Mouse (Mus musculus): Measurements from ENCODE around the gene Tmod4. TPM values are rescaled to one million over a fixed set of nuclear protein-coding genes. Genes with fewer than 3 reads are reported as not detected.
A peak's percentile ranks its signal among the peaks of the same experiment; 100 is the strongest.
"Not testable (repeated sequence)": the region's sequence is repeated elsewhere in the genome, so short reads cannot be mapped to it uniquely, and the experiment has no call there.

The Tmod4 gene
- polyA plus RNA-seq, 1 experiment from 2014 or later, result 2.9 TPM

- Histone ChIP-seq H3K4me1 (ENCODE audit: insufficient read depth, low read depth, low read length) (peaks cover 8% of the 10 kb centered on the region; the same call in 1 of the 2 replicates), H3K27me3 (replicated peaks; ENCODE audit: insufficient read depth, low read length) (no peaks in the 10 kb centered on the region), H3K36me3 (ENCODE audit: insufficient read depth, low read length) (0 out of 2 replicates have a peak, but pooled peaks cover 6% of the 10 kb centered on the region), H3K4me3 (ENCODE audit: low read depth, low read length) (no peak overlapping the region), H3K9ac (replicated peaks; ENCODE audit: low read depth) (no peak overlapping the region), H3K4me2 (replicated peaks; ENCODE audit: low read depth, low read length) (no peak overlapping the region), H3K27ac (ENCODE audit: low read length) (no peak overlapping the region), H3K9me3 (ENCODE audit: low read length) (no peaks in the 10 kb centered on the region)
- no peak for ATAC-seq
- WGBS, result 50% methylated on average over 6 of the region's 6 CpGs
- DNase-seq (ENCODE audit: low spot score), result no peak
- TF ChIP-seq CTCF (IDR thresholded peaks at IDR 0.05), result no peak
- TF ChIP-seq EP300 (IDR thresholded peaks at IDR 0.05), result no peak
Measured at GRCm38 (mm10) chr3:95129226-95129651, 5.0 kb downstream of the Tmod4 start.

GRCm38 (mm10) chr3:95130081-95130480, 5.8 kb downstream of the Tmod4 start:
- H3K4me1 ChIP-seq (ENCODE audit: insufficient read depth, low read depth, low read length), result peaks cover 6% of the 10 kb centered on the region; the same call in 1 of the 2 replicates
- 0 out of 2 replicates have a peak, but pooled peaks cover 6% of the 10 kb centered on the region for H3K36me3 ChIP-seq (ENCODE audit: insufficient read depth, low read length)
- no peak overlapping the region for H3K27ac ChIP-seq (ENCODE audit: low read length)
- no peaks in the 10 kb centered on the region for H3K27me3 ChIP-seq (replicated peaks; ENCODE audit: insufficient read depth, low read length)
- no peak overlapping the region for H3K4me2 ChIP-seq (replicated peaks; ENCODE audit: low read depth, low read length)
- ATAC-seq (no peak), DNase-seq (ENCODE audit: low spot score) (no peak)
- WGBS, result 64% methylated on average over 5 of the region's 5 CpGs
- no peaks in the 10 kb centered on the region for H3K9me3 ChIP-seq (ENCODE audit: low read length)
- H3K4me3 ChIP-seq (ENCODE audit: low read depth, low read length), result no peak overlapping the region
- no peak for TF ChIP-seq EP300 (IDR thresholded peaks at IDR 0.05)
- TF ChIP-seq CTCF (IDR thresholded peaks at IDR 0.05), result no peak
- H3K9ac ChIP-seq (replicated peaks; ENCODE audit: low read depth), result no peak overlapping the region

GRCm38 (mm10) chr3:95132389-95132788, 8.1 kb downstream of the Tmod4 start:
- not testable (repeated sequence) for H3K4me1 ChIP-seq (ENCODE audit: insufficient read depth, low read depth, low read length); H3K4me2 ChIP-seq (replicated peaks; ENCODE audit: low read depth, low read length); H3K9ac ChIP-seq (replicated peaks; ENCODE audit: low read depth); H3K27ac ChIP-seq (ENCODE audit: low read length); ATAC-seq; DNase-seq (ENCODE audit: low spot score); H3K9me3 ChIP-seq (ENCODE audit: low read length); H3K27me3 ChIP-seq (replicated peaks; ENCODE audit: insufficient read depth, low read length); H3K4me3 ChIP-seq (ENCODE audit: low read depth, low read length); H3K36me3 ChIP-seq (ENCODE audit: insufficient read depth, low read length)
- 83% methylated on average over 2 of the region's 2 CpGs for WGBS
- TF ChIP-seq EP300 (IDR thresholded peaks at IDR 0.05), result 0 out of 2 replicates have a peak, but pooled peaks have one; percentile 10
- peak; percentile 38; the same call in 1 of the 2 replicates for TF ChIP-seq CTCF (IDR thresholded peaks at IDR 0.05)

GRCm38 (mm10) chr3:95133176-95133575, 8.9 kb downstream of the Tmod4 start:
- Histone ChIP-seq H3K9ac (replicated peaks; ENCODE audit: low read depth) (peak overlapping the region; percentile 71), H3K9me3 (ENCODE audit: low read length) (no peaks in the 10 kb centered on the region), H3K4me2 (replicated peaks; ENCODE audit: low read depth, low read length) (peak overlapping the region; percentile 85), H3K4me3 (ENCODE audit: low read depth, low read length) (peak overlapping the region; percentile 60), H3K27ac (ENCODE audit: low read length) (peak overlapping the region; percentile 74; the same call in 1 of the 2 replicates), H3K27me3 (replicated peaks; ENCODE audit: insufficient read depth, low read length) (no peaks in the 10 kb centered on the region), H3K36me3 (ENCODE audit: insufficient read depth, low read length) (0 out of 2 replicates have a peak, but pooled peaks cover 6% of the 10 kb centered on the region), H3K4me1 (ENCODE audit: insufficient read depth, low read depth, low read length) (peaks cover 7% of the 10 kb centered on the region; the same call in 1 of the 2 replicates)
- 49% methylated on average over 11 of the region's 11 CpGs for WGBS
- ATAC-seq (no peak; the same call in 1 of the 2 replicates), DNase-seq (ENCODE audit: low spot score) (no peak)
- TF ChIP-seq EP300 (IDR thresholded peaks at IDR 0.05) (no peak), CTCF (IDR thresholded peaks at IDR 0.05) (no peak)

- Histone ChIP-seq H3K4me1 (ENCODE audit: insufficient read depth, low read depth, low read length) (peaks cover 7% of the 10 kb centered on the region; the same call in 1 of the 2 replicates), H3K4me2 (replicated peaks; ENCODE audit: low read depth, low read length) (peak within 1 kb of the TSS; percentile 85), H3K9ac (replicated peaks; ENCODE audit: low read depth) (peak within 1 kb of the TSS; percentile 71), H3K27me3 (replicated peaks; ENCODE audit: insufficient read depth, low read length) (no peaks in the 10 kb centered on the region), H3K36me3 (ENCODE audit: insufficient read depth, low read length) (0 out of 2 replicates have a peak, but pooled peaks cover 6% of the 10 kb centered on the region), H3K4me3 (ENCODE audit: low read depth, low read length) (peak within 1 kb of the TSS; percentile 60), H3K9me3 (ENCODE audit: low read length) (no peaks in the 10 kb centered on the region), H3K27ac (ENCODE audit: low read length) (peak within 1 kb of the TSS; percentile 74)
- TF ChIP-seq CTCF (IDR thresholded peaks at IDR 0.05) (peak; percentile 21; the same call in 1 of the 2 replicates), EP300 (IDR thresholded peaks at IDR 0.05) (peak; percentile 60; the same call in 1 of the 2 replicates)
- ATAC-seq (peak; percentile 96), DNase-seq (ENCODE audit: low spot score) (peak; percentile 98)
- WGBS, result 0% methylated on average over 20 of the region's 20 CpGs
Measured at GRCm38 (mm10) chr3:95133680-95134101, 9.4 kb downstream of the Tmod4 start, which contains the start of the genes Scnm1 and Lysmd1. Gene Scnm1, minus strand, starts transcription at chr3:95134011. Gene Lysmd1, plus strand, starts transcription at chr3:95134088.

GRCm38 (mm10) chr3:95134133-95134532, 9.9 kb downstream of the Tmod4 start:
- no CpG with 5 or more reads among the region's 12 CpGs for WGBS
- not testable (repeated sequence) for H3K36me3 ChIP-seq (ENCODE audit: insufficient read depth, low read length); H3K27me3 ChIP-seq (replicated peaks; ENCODE audit: insufficient read depth, low read length); H3K9me3 ChIP-seq (ENCODE audit: low read length); H3K27ac ChIP-seq (ENCODE audit: low read length); DNase-seq (ENCODE audit: low spot score); H3K9ac ChIP-seq (replicated peaks; ENCODE audit: low read depth); H3K4me2 ChIP-seq (replicated peaks; ENCODE audit: low read depth, low read length); H3K4me1 ChIP-seq (ENCODE audit: insufficient read depth, low read depth, low read length)
- peak; percentile 45 for ATAC-seq
- peak overlapping the region; percentile 60; the same call in 1 of the 2 replicates for H3K4me3 ChIP-seq (ENCODE audit: low read depth, low read length)

Data from lung, postnatal 0 days (tissue).